Mouse (Mus musculus) layer of hippocampus, adult 18-20 months (tissue): ENCODE data around the gene Rassf3. TPM values are rescaled to one million over a fixed set of nuclear protein-coding genes. Genes with fewer than 3 reads are reported as not detected.

ENCODE experiments used
- DNase-seq, 2 experiments: peaks; one replicate each; pipeline ENCODE4 v3.0.0; 2022; ENCODE audit warnings: low spot score in 2 of 2
- total RNA-seq, 2 experiments: library from RNA; stranded (reverse); gene quantifications; 2 replicates each; pipeline ENCODE4 v1.2.3; 2021

Gene Rassf3
- total RNA-seq, 2 experiments from 2014 or later: 9.6 to 9.8 TPM

- no peak for DNase-seq
Observed at GRCm38 (mm10) chr10:121411721-121412455, 64.3 kb downstream of the Rassf3 start.

DNA sequence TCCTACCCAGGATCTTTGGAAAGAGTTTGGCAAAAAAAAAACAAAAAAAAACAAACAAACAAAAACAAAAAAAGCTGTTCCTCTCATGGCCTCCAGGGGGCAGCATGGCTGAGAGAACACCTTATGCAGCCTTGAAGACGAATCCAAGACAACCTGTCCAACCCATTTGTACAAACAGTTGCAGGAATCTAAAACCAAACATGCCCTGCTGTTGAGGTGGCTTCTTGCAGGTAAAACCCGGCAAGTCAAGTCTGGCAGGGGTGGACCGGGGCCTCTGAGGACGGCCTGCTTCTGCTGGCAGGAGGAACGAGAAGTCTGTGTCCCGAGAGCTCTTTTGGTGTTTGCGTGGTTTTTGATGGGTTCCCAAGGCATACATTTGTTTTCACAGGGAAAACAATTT, 66.4 kb downstream of the Rassf3 start:
- peak in 1 of 2 experiments; percentile 34 for DNase-seq

DNA sequence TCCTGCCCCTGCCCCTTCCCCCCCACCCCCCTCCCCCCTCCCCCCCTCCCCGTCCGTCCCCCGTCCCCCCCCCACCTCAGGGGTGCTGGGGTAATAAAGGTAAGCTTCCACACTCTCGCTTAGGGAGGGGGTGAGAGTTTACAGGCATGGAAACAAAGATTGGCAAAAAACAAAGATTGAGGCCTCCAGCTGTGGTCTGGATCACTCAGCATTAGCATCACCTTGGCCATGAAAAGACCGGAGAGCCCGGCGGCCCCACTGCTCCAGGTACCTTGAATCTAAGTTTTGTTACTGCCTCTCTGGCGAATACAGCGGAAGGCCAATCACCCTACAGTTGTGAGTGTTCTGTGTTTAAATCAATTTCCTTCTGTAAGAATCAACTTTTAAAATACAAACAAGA, 72.2 kb downstream of the Rassf3 start:
- DNase-seq: no peak

GRCm38 (mm10) chr10:121403104-121403503, 73.0 kb downstream of the Rassf3 start:
- no peak for DNase-seq

- DNase-seq: no peak
Observed at GRCm38 (mm10) chr10:121401005-121401404, 75.1 kb downstream of the Rassf3 start.

DNA sequence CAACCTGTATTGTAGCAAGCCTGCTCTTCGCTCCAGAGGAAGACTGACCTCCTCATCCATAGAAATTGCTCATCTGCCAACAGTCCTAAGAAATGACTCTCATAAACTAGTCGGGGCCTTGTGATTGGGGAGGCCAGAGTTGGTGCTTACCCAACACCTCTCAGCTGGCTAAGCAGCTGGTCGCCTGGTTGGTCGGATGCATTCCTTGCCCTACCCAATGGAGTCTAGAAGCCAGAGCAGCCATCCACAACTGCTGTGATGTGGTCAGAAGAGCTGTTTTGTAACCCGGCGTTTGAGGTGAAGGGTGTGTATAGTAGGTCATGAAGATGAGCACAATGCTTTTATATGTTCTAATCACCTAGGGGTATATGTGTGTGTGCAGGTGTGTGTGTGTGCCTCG, 77.5 kb downstream of the Rassf3 start:
- no peak for DNase-seq

- no peak for DNase-seq
Observed at GRCm38 (mm10) chr10:121395542-121396176, 80.5 kb downstream of the Rassf3 start.

- no peak for DNase-seq
Observed at GRCm38 (mm10) chr10:121394789-121395325, 81.3 kb downstream of the Rassf3 start.

DNA sequence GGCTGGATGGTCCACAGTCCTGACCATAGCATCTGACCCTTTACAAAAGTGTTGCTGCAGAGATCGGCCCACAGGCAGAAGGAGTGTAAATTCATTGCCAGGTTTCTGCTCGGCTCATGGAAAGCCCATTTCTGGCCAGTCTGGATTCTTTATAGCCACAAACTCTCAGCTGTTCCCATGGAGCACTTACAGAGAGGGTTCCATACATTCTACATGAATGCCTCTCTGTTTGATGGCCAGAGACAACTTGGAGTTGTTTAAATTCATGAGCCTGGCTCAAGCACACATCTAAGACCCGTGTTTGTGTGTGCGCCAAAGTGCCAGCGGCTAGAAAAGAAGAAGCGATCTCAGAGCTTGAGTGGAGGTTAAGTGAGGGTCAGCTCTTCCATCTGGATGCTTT, 81.9 kb downstream of the Rassf3 start:
- no peak for DNase-seq

GRCm38 (mm10) chr10:121391901-121392300, 84.2 kb downstream of the Rassf3 start:
- DNase-seq: no peak

DNA sequence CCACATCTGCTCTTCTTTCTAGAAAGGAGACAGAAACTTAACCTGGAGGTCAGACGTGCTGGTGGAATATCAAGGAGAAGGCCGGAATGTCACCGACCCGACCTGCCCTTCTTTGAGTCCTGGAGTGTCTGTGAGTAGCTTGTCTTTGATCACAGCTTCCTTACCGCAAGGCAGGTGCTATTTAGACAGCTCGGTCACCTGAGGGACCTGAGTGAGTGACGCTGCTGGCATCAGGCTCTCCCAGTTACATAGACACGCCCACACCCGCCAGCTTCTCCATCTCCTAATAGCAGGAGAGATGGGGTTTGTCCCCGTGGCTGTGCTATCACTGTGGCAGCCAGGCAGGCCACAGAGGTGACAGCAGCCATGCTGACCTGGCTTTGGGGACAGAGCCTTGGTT, 85.5 kb downstream of the Rassf3 start:
- DNase-seq: no peak

GRCm38 (mm10) chr10:121386347-121386746, 89.8 kb downstream of the Rassf3 start:
- no peak for DNase-seq

DNA sequence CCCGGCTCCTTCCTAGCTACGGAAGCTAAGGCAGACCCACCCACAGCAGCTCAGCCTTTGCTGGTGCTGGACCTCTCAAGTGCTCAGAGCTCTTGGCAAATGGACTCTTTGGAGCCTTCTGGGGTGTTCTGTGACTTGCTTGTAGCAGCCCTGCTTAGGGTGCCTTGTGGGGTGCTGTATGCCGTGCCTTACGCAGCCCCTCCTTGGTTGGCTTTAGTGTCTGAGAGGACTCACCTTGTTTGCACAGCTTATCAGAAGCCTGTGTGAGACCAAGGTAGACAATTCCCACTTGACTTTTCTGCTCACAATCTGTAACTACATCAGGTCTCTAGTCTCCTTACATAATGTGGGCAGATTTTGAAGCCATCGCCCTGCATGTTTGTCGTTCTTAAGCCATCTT, 90.5 kb downstream of the Rassf3 start:
- no peak for DNase-seq

GRCm38 (mm10) chr10:121384710-121385109, 91.4 kb downstream of the Rassf3 start:
- DNase-seq: no peak

- no peak for DNase-seq
Observed at GRCm38 (mm10) chr10:121381280-121381679, 94.9 kb downstream of the Rassf3 start.

DNA sequence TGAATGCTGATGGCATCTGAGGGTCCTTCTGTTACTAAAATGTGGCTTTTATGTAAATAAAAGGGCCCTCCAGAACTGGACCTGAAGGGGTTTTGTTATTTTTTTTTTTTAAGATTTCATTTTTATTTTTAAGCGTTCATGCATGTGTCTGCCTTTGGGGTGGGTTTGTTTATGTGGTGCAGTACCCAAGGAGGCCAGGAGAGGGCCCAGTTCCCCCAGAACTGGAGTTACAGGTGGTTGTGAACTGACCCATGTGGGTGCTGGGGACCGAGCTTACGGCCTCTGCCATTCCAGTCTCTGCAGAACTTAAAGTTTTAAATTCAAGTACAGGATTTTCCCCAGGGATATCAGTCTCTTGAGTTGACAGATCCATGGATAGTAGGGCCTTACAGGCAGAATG, 96.8 kb downstream of the Rassf3 start:
- no peak for DNase-seq

GRCm38 (mm10) chr10:121376530-121377271, 99.4 kb downstream of the Rassf3 start:
- no peak for DNase-seq

- no peak for DNase-seq
Observed at GRCm38 (mm10) chr10:121375649-121376493, 100.3 kb downstream of the Rassf3 start.

DNA sequence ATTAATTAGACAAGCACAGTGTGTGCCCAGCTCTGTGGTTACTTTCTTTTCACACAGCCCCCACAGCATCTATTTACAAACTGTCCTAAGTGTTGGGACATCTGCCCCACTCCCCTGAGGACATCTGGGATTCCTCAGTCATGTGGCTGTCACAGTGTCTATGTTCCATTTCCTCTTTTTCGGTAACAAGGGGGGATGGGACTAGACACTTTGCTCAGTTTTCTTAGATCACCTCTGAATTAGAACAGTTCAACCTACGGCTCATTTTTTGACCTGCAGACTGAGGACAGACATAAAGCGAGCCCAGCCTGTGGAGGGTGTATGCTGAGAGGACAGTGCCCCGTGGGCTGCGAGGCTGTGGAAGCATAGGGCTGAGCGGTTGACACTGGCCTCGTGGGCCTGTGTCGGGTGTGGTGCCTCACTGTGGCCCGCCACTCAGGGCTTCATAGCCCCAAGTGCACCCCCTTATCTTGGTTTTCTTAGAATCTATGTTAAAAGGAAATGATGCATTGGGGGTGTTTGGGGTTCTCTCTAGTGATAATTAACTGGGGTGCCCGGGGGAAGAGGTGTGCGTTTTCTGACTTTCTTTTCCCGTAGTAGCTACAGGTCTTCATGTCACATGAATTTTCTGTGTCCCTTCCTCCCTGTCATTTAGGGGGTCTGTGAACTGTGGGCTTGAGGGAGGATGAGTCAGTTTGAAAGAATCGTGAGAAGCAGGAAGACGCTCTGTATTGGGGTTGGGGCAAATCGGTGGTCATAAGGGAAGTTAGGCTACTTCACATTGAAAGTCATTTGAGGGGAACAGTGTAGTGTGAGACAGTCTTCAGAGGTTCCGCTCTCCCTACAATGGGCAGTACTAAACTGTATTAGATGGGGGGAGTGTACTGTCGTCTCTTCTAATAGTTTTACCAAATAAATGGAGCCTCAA, 101.2 kb downstream of the Rassf3 start:
- DNase-seq: peak in 1 of 2 experiments; percentile 60

DNA sequence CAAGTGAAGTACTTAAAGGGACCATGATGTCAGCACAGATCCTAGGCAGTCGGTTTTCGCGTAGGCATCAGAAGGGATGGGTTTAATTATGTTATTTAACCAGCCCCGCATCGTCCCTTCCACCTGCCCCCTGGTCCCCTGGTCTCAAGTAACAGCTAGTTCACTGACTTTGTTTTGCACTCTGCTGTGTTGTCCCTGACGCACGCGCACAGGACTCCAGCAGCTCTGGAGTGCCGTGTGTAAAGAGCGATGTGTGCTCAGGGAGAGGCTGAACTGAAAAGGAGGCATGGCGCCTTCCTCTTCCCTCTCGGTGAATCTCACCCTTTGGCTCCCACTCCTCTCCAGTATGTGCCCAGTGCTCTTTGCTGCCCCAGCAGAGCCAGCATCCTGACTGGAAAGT, 102.1 kb downstream of the Rassf3 start:
- DNase-seq: no peak
